Mouse (Mus musculus) adrenal gland, adult 18-20 months (tissue): ENCODE measurements around the gene Dock10. TPM values are rescaled to one million over a fixed set of nuclear protein-coding genes. Genes with fewer than 3 reads are reported as not detected.

Experiments used
- DNase-seq, 2 experiments: peaks; one replicate each; pipeline ENCODE4 v3.0.0; 2021 to 2022; ENCODE audit warnings: low spot score in 2 of 2
- total RNA-seq, 2 experiments: library from RNA; stranded (reverse); gene quantifications; 1 replicate in 1 of 2; 2 replicates in 1 of 2; pipeline ENCODE4 v1.2.3; 2021

The Dock10 gene
- total RNA-seq, 2 experiments from 2014 or later = 21.6 to 25.0 TPM

DNA sequence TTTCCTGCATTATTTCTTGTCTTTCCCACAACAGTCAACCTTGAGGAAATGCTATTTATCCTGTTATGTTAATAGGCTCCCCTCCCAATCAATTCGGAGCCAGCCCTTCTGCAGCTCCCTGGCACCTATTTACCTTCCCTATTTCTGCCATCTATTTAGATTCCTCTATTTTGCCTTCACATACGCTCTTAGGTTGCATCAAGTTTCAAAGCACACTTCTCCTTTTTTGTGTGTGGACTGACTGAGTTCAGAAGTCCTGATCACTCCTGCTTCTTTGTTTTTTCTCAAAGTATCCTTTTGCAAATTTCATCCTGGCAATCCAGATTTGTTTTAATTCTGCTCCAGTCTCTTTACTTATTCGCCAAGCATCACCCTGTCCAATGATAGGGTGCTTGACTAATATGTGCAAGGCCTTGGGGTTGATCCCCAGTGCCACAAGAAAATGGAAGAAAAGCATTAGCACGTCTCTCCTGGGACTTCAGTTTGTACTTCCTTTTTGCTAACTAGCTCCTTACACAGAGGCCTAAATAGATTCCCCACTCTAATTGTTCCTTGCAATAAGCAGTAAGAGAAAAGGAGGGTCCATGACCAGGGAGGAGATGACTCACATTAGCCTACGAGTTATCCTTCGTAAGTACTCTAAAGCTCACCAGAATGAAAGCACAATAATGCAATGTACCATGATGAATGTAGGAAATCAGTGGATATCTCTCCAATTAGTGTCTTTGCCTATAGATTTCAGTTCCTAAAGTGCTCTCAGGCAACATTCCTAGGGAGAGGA lies 98.7 kb downstream of the Dock10 start:
- no peak for DNase-seq

DNA sequence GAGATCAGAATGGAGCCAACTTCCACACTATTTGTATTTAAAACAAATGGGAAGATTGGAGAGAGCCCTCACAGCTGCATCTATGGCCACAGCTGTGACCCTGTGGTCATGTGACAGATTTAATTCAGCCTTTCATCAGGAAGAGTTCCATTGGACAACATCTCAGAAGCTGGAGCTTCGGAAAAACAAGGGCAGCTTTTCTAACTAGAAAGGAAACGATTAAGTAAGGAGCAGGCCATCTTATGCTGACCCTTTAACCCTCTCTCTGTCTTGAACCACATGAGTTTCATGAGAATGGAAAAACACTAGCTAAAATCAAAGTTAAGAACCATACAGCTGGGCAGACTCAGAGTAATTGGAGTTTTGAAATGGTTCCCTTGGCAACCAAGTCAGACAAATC lies 101.9 kb downstream of the Dock10 start:
- DNase-seq = no peak

DNA sequence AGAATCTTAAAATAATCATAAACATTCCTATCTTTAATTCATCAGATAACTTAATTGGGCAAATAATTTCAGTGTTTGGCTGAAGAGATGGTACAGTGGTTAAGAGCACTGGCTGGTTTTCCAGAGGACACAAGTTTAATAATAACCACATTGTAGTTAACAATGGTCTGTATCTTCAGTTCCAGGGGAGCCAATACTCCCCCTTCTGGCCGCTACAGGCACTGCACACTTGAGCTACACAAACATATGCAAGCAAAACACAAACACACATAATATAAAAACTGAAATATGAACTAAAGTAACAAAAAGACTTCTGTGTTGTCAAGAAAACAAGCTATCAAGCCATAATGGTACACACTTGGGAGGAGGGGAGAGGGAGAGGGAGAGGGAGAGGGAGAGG lies 102.5 kb downstream of the Dock10 start:
- no peak for DNase-seq

DNA sequence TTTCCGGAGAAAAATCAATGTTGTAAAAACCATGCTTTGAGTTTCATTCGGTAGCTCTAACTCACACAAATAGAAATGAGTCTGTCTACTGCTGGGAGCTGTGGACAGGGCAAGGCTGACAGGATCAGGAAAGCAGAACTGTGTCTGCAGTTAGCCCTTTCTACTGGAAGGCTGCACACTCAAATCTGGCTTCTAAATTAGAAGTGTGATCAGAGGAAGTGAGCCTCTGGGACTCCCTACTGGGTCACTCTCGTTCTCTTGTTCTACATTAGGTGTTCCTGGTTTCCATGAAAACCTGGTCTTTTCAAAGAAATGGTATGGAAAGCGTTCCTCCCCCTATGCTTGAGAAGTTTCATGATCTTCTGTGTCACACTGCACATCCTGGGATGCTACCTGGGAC lies 103.1 kb downstream of the Dock10 start:
- no peak for DNase-seq

DNA sequence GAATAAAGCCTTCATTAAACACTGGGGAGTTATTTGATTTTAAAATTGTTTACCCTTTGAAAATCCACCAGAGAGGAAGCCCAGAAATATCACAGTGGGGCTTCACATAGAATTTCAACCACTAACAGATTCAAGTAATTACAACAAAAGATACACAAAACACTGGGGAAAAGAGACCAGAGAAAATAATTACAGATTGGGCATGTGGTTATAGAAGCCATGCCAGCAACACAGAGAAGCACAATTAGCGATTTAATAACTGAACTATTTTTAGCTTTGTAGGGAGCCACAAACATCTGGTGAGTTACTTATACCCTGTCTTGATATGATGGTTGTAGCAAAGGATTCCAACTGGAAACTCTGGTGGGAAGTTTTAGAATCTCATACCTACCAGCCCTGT lies 104.2 kb downstream of the Dock10 start:
- no peak for DNase-seq

DNA sequence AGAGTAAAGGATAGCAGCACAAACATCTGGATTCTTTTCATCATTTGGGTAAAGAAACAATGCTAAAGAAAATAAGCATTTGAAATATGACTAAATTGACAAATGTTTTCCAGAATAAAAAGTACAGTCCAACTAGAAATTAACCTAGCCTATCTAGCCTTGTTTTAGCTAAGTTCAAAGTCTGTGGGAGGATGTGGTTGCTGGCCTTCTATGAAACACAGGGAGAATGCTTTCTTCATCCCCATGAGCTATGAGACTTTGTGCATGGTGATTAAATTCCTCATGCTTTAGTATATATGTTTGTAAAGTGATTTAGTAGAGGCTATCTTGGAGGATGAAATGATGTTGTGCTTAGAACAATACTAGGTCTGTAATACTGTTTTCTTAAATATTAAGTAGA lies 105.5 kb downstream of the Dock10 start:
- DNase-seq = no peak

DNA sequence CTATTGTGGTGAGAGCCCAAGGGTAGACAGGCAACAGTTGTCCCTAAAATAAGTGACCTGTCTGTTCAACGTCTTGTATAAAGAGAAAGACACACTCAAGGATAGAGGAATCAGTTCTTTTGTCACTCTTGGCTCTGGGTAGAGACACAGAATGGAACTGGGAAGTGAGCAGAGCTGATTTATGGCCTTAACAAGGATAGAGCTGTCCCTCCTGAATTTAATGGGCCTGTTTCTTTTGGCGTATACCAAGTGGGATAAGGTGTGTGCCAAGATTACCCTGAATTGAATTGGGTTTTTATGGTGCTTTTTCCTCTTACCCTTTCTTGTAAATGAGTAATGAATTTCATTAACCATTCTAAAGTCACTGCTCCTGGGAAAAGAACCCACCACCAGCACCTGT lies 106.2 kb downstream of the Dock10 start:
- no peak for DNase-seq

DNA sequence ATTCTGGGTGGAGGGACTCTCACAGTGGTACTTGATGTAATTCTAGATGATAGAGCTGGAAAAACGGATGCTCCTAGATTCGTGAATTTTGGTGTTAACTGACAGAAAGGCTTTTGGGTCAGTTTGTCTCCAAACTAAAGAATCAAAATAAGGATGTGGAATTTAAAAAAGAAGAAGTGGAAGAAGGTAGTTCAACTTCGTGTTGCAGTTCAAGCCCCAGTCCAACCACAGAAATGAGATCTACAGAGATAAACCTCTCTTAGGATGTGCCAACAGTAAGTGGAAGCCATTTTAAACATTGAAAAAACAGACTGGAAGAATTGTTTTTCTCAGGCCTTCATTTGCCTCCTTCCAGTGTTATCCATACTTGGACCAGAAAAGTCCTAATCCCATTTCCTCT lies 111.7 kb downstream of the Dock10 start:
- DNase-seq = no peak

DNA sequence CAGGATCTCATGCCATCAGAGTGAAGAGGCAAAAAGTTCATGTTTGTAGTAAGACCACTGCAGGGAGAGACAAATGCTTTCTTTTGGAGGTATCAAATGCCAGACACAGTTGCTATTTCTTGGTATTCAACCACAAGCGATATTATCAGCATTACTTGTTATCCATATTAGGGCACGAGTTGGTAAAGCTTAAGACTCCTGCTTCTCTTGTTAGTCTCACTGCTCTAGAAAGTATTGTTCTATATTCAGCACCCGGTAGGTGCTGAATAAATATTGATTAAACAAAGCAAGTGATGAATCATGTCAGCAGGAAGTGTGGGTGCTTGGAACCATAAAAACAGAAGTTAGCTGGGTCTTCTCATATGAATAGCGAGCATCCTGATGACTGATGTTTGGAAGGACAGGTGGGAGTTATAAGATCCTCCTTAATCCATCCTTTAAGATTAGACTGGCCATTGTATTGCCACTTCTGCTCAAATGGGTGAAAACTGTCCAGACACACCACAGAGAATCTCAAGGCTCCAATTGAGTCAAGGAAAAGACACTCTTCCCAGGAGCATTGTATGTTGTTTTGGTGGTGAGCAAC lies 114.4 kb downstream of the Dock10 start:
- DNase-seq = no peak

DNA sequence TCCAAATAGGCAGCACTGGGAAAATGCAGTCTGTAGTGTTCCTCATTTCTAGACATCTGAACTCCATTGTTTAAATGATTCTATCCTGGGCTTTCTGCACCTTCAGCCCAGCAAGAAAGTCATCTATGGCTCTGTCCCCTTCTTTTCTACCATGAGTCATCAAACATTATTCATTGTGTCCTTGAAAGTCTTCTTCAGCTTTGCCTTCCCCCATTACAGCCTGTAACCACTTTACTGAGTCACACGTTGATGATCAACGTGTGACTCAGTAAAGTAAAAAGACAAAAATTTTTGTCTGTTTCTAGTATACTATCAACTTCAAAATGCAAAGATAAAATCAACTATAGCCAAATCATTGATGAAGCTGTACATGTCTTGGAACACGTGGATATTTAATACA lies 116.5 kb downstream of the Dock10 start:
- DNase-seq = no peak

DNA sequence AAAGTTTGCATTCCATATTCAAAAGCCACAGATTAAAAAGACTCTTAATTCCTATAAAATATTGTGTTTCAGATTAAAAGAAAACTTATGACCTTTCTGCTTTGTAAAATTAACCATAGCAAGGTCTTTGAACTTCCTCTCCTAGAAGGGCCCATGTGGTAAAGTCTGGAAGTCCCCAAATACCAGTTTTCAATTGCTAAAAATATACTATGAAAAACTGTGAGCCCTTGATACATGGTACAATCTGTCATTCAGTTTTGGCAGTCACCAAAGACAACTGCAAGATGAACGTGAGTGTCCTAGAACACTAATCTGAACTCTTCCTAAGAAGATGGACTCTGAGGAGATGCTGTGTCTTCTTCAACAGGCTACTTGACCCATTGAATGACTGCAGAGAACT lies 117.0 kb downstream of the Dock10 start:
- DNase-seq = no peak

DNA sequence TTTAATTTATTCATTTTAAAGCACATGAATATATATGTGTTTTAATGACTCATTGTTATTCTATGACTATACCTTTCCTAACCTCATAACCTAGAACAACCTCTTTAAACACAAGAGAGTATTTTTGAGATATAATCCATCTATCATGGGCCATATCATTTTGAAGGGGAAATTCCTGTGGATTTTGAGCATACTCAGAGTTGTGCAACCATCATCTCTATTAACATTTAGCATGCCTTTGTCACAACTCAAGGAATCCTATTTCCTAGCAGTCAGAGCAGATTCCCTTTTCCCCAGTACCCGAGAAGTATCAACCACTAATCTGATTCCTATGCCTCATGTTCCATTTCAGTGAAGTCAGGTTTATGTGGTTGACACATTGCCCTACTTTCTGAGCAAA lies 118.8 kb downstream of the Dock10 start:
- DNase-seq = no peak

DNA sequence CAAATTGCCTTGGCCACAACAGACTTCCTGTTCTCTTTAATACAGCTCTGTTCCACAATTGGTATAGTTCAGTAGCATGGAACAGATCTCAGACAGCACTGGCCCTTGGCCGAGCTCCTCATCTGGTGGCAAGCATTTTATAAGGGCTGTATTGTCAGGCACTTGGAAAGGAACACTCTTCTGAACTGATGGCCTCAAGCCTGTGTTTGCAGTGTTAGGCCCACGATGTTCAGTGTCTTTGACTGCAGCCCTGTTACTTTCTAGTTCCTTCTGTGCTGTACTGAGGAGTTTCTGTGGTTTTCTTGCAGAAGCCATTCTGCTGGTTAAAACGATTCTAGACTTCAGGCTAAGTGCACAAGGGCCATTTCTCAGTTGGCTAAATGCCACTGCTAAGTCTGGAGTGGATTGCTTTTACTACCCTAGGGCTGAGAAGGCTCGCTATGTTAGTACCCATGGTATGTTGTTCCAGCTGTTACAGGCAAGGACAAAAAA lies 121.1 kb downstream of the Dock10 start:
- DNase-seq = no peak

DNA sequence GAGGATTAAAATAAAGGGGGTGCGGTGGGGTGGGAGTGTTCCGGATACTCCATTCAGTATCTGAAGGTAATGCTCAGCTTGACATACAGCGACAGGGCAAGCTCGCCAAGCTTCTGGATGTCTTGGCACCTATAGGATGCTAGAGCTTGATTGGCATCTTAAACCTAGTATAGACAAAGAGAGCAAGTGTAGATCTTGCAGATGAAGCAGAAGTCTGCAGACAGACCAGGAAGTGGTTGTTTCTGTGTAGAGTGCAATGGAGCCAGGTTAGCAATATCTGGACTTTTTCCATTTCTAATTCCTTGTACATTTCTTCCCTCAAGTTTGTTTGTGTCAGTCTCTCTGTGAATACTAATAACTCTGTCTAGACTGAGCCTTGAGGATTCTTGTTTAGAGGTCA lies 122.5 kb downstream of the Dock10 start:
- DNase-seq = no peak

DNA sequence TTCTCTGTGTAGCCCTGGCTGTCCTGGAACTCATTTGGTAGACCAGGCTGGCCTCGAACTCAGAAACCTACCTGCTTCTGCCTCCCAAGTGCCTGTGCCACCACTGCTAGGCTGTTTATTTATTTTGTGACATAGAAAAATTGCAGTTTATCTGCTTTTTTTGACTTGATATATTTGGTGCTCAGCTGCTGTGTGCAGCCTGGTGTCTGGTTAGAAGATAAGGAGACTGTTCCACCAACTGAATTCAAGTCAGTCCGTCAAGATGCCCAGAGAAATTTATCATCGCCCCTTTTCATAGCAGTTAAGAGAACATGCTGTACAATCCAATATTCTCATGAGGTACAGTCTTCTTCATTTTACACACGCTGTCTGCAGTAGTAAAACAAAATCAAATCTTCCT lies 124.8 kb downstream of the Dock10 start:
- no peak for DNase-seq

DNA sequence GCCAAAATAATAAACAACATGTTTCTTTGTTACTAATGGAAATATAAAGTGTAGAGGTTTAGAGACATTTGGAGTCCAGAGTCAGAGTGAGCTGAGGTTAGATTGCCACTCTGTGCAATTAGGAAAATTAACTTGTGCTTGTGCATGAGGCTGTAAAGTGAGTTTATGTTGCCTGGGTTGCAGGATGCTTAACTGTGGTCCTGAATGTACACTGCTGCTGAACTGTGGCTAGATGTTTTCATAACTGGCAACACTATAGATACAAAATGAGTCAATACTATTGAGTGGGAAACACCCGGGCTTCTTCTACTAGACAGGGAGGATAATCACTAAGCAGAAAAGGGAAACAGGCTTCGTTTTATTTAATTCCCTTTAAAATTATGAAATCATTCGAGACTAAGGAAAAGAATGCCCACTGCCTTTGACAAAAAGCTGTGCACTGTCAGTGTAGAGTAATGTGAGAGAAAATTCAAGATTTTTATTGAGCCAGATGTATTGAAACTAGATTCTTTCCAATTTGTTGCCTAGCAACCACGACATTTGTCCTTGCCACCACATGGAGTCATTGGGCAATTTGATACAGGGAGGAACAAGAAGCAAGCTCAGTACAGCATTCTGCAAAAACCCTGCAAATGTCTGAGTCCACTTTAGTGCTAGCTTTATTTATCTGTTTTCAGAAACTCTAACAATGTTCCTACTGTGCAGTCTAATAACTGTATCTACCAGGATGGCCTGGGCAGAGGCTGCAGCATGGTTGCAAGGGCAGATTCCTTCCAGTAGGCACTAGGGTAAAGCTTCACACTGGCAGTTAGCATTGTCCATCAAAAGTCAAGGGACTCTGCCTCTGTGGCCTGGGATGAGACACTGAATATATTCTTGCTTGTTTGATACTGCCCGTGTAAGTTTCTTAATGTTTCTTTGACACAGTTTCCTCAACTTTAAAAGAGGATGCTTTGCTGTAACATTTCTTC lies 127.9 kb downstream of the Dock10 start:
- DNase-seq = no peak

DNA sequence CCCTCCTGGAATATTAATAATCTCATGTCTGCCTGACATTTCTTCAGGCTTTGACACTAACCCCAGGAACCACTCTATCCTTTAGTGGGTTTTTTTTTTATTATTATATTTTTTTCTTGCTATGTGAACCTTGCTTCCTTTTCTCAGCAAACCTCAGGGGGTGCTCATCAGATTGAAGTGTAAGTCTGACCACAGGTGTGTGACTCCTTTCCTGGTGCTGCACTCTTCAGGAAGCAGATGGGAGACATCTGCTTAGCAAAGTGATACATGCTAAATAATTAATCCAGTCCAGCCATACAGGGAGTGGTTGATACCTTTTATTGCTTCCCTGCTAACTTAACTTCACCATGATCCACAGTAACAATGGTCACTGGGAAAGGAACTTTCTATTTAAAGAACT lies 130.3 kb downstream of the Dock10 start:
- DNase-seq = no peak

DNA sequence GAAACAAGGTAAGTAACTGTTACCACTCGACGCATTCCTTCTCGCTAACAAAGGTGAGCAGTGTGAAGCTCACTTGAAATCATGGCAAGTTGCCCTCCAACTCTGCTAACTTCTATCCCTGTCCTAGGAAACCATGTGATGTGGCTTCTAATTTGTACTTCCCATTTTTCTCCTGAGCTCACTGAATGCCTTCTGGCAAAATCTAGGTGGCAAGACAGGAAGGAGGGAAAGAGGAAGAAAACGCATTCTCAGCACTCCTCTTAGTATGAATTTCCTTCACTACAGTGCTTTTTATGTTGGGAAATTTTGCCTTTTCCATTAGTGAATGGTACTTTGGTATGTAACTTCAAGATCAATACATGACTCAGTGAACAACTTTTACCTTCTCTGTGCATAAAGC lies 131.5 kb downstream of the Dock10 start:
- no peak for DNase-seq

DNA sequence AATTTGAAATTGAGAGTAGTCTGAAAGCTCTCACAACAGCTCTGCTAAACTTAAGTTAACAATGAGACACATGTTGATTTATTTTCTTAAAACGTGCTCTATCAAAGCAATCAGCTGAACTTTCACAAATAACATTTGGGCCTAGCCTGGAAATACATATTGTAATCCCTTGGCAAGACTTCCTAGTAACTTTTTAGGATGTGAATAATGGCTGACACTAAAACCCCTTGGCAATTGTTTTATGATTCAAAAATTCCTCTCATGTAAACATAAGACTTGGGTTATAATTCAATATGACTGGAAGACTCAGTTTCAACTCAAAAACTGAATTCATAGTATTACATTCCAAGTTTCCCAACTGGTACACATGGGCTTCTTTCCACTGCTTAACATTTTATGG lies 133.0 kb downstream of the Dock10 start:
- DNase-seq = no peak

DNA sequence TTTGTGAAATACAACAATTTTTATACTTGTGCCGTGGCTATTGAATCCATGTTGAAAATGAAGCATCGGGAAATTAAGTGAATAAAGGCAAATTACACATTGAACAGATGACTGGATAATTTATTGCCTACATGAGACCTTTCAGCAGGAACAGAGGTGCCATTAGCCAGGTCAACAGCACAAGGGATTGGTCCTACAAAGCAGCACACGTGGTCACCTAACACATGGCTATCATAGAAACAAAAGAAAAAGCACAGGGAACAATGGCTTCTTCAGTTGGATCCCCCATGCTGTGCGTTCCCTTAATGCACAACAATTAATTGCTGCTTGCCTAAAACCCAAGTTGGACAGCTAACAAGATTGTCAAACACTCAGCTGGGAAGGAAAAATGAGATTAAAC lies 133.8 kb downstream of the Dock10 start:
- no peak for DNase-seq

DNA sequence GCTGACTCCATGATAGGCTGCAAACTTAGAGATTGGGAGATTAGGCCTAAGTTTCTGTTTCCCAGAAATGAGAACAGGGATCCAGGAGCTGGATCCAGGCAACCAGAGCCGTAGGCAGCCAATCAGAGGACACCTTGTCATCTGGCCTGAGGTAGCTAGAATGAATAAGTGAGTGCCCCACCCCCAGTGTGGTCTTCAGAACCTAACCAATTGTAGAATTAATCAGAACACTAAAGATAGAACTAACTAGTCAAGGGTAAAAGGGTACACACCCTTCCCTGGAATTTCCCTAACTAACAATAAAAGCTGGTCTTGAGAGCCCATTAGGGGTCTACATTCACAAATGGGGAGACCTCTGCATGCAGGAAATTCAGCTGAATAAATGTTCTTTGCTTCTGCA lies 135.7 kb downstream of the Dock10 start:
- no peak for DNase-seq

DNA sequence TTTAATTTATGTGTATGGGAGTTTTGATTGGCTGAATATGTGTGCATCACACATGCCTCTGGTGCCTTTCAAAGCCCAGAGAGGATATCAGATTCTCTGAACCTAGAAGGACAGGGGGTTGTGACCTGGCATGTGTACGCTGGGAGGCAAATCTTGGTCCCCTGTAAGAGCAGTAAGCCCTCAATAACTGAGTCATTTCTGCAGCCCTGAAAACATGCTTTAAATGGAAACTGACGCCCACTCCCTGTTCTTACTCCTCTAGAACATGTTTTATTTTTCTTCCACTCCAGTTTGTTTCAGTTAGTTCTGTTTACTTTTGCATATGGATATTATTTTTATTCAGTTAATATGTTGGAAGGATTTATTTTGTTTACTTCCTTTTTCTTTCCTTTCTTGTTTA lies 139.2 kb downstream of the Dock10 start:
- no peak for DNase-seq
